Mouse (Mus musculus) C2C12 (cell line): Measurements from ENCODE around the gene Xylt1.

Source experiments
- CTCF ChIP-seq: IDR thresholded peaks from one replicate; pipeline ENCODE4 v1.5.1; 2011; ENCODE audit not compliant: control insufficient read depth, insufficient read depth, insufficient read length
- USF1 ChIP-seq: IDR thresholded peaks from one replicate; pipeline ENCODE4 v1.6.1; 2011; ENCODE audit warnings: low read depth, mild to moderate bottlenecking, control low read depth, moderate library complexity

DNA sequence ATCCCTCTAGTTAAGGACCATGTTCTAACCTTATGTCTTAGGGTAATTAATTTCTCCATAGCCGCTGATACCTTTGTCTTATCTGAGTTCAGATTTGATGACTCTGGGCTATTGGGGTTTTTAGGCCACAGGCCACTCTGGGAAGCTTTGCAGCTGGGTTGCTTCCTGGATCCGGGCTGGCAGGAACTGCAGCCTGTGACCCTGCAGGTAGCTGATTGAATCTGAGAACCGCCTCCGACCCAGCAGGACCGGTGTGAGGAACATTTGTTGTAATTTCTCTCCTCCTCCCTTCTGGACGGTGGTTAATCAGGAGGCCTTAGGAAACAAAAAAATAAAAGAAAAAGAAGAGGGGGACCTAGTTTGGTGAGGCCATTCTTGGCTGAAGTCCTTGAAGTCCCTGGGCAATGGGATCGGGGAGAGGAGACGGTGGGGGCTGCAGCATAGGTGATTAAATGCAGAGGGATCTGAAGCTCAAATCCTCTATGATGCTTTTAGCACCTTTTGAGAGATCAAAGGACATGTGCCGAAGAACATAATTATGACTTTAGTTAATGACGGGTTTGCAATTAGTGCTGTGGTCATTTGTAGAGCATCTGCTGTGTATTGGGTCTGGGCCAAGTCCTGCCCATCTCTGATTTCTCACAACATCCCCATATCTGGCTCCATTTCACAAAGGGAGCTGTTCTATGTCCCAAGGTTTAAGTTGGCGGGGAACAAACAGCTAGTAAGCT lies 40.2 kb downstream of the Xylt1 start:
- TF ChIP-seq CTCF (no peak), USF1 (no peak)
